Mouse (Mus musculus) hindlimb bud, embryonic 11.5 days (tissue): ENCODE results near the gene Tsku.

Experiments used
- DNase-seq: peaks from one replicate; pipeline ENCODE4 v3.0.0-alpha.2; 2012; ENCODE audit warnings: low read depth, low spot score; ENCODE audit errors: extremely low spot score

Gene Tsku

DNA sequence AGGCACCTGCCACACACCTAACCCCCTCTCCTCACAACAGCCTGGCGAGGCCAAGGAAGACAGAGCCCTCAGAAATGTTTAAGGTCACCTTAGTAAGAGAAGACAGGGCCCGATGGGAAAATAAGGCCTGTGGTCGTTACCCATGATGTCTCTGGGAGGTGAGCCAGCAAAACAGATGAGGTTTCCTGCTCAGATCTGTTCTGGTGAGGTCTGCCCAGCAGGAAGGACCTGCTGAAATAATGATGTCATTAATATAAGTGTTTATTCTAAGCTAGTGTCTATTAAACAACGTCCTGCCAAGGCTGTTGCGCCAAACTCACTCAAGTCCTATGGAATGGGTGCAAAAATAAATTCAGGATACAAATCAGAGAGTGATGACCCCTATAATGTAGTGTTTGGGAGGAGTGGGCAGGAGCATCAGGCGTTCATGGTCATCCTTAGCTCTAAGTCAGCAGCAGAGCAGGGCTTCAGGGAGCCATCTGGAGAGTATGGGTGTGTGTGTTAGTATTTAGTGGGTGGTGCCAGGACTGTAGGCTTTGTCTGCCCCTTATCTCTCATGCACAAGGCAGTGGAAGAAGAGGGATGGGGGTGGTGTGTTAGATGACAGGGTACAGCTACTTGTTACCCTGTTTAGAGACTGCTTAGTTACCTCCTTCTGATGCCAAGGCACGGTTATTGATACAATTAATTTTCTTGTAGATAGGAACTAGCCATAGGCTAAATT, 31.3 kb downstream of the Tsku start:
- no peak for DNase-seq

DNA sequence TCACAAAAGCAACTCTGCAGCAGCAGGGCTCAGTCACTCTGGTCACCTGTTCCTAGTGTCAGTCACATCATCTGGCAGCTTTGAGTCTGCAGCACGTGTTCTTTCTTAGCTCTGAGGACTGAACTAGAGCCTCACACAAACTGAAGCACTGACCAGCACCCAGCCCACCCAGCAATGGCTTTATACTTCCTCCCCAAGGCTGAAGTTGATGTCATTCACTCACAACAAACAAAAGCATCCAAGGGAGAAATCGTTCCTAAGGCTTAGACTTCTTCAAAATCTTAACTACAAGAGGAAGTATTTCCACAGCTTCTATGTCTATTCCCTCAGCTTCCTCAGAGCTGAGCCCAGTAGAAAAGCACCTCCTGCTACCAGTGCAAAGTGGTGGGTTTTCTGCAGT, 32.8 kb downstream of the Tsku start:
- DNase-seq, result no peak

DNA sequence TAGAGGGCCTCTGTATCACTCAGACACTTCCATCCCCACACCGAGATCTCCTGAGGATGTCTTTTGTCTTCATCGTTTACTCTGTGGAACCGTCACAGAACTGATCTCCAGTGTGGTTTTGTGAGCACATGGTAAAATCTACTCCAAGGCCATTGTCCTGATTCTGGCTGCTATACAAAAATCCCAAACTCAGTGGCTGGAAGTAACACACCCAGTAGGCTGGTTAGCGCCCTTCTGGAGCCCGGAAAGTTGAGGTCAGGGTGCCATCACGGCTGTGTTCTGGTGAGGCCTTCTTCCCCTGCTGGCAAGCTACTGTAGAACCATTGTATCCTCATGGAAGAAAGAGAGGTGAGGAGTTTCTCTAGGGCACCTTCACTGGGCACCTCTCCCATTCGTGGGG, 35.1 kb downstream of the Tsku start:
- DNase-seq, result no peak

DNA sequence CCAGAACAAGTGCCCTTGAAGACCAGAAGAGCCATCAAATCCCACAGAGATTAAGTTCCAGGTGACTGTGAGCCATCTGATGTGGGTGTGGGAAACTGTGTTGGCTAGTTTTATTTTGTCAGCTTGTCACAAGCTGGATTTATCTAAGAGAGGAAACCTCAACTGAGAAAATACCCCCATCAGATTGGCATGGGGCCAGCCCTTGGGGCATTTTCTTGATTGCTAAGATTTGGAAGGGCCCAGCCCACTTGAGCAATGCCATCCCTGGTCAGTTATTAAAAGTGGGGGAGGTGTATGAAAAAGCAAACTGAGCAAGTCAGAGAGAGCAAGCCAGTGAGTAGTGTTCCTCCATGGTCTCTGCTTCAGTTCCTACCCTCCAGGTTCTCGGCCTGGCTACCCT, 36.9 kb downstream of the Tsku start:
- DNase-seq, result no peak

DNA sequence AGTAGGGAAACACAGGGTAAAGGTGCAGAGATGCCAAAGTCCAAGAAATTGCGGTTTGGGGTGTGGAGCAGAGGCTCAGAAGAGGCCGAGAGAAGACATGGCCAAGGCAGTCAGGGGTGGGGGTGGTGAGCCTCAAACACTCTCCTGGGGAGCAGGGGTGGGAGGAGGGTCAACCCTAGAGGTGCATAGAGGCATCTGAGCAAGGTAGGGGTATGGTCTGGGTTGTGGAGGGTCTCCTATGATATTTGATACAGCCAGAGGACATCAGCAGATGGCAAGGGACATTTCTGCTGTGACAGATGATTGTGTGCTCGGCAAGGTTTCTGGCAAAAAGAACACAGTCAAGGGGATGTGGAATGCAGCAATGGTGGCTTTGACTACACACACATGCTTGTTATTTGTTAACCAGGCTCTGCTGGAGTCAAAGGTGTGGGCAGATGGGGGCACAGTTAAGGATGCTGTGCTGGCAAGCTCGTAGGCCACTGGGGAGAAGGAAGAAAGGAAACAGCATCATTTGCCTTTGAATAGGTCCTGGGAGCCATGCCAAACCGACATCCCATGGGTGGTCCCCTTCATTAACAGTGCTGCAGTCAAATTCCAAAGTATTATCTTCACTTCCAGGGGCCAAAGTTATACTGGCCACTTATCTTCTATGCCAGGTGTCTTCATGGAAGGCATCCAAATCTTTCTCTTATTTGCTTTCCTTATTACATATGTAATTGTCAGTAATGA, 37.7 kb downstream of the Tsku start:
- DNase-seq, result no peak

DNA sequence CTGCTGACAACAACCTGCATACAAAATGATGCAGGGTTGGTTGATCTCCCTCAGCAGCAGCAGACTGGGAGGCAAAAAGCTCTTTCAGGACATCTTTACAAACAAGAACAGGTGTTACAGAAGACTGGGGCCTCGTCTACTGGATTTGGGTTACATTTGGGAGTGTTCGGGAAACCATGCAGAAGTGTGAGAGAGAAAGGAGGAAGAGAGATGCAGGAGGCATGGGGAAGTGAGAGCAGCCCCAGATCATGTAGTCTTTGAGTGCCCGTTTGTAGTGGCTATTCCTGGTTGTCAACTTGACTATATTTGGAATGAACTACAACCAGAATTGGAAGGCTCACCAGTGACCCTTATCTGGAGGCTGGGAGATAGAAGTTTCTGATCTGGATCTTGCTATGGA, 38.7 kb downstream of the Tsku start:
- no peak for DNase-seq

DNA sequence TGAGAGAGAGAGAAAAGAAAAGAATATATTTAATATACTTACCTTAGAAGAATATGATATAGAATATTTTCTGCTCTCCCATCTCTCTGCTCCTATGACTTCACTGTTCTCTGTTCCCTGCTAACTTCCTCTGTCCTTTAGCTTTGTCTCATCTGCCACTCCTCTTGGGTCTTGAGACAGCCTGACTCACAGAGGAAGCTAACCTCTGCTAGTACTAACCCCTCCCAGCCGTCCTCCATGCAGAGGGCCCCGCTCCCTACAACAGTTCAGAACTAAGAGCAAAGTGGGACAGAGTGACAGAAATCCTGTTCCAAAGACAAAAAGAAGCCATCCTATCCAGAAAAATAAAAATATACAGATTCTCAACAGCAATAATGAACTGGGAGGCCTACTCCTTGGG, 40.0 kb downstream of the Tsku start, which contains the start of gene Acer3:
TSS of gene Acer3 (minus strand) at position 126 of the 400 bp plus-strand sequence.
- no peak for DNase-seq

DNA sequence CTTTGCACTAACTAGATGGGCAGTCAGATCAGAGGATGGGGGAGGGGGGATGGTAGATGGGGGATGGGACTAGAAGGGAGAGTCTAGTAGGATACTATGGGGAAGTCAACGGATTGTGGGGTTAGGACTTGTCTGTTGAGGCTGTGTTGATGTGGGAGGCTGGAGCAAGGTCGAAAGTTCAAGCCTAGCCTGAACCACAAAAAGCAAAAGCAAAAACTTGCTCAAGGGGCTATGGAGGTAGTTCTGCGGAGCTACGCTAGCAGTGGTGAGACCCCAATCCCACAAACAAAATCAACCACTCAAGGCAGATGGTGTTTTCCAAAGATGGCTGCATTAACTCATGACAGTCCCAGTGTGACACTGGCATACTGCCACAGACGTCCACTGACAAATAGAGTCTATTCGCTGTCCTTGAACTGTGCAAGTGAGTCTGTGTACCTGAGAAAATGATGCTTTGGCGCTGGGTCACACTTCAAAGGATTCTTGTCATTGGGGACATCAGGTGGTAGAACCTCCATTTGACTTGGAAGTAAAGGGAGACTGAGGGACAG, 41.0 kb downstream of the Tsku start:
- DNase-seq, result no peak

DNA sequence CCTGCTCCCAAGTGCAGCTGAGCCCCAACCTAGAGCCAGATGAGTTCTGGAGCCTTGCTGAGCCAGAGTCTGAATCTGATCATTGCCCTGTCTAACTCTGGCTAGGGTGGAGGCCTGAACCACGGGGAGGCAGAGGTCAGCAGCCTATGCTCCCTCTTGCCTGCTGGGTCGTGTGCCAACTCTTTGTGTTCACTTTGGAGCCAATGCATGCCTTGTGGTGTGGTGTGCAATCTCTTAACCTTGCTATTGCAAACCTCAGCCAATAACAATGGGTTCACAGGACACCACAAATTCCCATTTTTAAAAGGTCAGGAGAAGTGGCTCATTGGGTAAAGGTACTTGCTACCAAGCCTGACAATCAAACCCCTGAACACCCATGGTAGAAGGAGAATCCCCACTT, 44.6 kb downstream of the Tsku start:
- DNase-seq, result no peak

DNA sequence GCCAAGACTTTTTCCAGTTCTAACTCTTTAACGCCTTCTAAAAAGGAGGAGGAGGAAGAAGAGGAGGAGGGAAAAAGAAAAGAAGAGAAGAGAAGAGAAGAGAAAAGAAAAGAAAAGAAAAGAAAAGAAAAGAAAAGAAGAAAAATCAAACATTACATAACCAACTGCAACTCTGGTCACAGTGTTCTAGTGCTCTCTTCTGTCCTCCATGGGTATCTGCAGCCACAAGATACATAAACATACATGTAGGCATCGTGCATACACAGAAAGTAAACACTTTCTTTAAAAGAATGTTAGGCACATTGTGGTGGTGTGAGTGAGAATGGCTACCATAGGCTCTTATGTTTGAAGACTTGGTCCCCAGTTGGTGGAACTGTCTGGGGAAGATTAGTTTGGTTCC, 46.0 kb downstream of the Tsku start:
- no peak for DNase-seq

DNA sequence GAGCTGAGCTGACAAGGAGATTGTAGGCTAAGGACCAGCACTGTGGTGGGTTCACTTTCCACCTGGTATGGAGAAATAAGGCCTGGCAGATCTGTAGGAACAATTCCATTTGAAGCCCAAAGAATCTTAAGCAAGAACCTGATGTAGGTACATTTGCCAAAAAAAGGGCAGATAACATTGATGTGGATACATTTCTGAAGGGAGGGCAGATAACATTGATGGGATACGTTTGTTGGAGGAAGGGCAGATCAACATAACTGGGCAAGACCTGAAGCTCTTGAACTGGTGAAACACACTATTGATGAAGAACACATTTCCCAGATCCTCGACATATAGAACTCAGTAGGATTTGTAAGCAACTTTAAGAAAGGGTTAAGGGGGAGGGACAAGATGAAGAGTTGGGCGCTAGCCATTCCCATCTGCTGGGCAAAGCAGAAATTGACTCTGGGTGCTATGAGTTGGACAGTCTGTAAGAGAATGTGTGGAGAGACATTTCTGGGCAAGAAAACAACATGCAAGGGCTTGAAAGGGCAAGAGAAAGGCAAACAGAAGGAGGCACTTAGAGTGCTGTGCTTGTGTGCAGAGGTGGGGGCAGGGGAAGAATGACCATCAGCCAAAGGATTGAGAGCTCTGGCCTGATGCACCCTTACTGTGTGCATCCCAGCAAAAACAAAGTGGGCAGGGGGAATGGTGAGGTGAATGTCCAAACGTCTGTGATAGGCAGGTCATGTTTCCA, 48.8 kb downstream of the Tsku start:
- DNase-seq, result no peak

DNA sequence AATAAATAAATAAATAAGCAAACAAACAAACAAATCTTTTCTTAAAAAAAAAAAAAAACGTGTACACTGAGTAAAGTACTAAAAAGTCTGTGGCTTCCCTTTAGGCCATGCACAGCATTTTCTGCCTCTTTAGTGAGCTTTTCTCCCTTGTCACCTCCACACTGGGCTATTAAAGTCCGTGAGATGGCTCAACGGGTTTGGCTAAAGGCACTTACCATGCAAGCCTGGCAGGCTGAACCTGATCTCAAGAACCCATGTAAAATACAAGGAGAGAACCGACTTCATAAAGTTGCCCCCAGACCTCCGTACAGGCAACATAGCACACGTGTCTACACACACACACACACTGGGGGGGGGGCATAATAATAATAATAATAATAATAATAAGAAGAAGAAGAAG, 50.9 kb downstream of the Tsku start:
- DNase-seq, result no peak

DNA sequence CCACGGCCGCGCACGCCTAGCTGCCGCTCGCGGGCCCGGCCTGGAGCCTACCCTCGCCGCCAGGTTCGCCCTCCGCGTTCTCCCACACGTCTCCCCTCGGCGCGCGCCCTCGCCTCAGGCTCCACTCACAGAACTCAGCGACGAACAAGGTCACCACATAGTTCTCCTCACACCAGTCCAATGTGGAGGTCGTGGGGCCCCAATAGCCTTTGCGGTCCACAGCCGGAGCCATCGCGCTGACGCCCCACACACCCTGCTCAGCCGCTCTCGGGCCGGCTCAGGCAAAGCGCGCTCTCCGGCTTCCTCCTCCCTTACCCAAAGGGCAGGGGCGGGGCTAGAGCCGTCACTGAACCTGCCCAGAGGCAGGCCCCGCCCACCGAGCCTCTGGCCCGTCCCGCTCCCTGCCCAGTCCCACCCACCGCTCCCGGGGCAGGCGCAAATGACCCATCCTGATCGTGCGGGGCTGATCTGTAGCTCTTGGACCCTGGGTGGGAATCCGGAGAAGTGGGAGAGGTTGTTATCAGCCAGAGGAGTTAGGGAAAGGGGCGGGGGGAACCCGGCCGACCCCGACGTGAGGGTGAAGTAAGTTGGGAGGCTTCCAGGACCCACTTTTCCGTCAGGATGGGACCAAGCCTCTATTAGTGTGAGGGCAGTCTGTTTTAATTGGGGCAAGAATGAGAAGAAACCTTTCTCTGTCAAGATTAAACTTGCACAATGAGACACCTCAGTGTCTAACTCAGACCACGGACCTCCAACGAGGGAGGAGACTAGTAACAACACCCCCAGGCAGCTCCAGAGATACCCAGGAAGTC, 51.7 kb downstream of the Tsku start:
- DNase-seq, result peak; percentile 66

DNA sequence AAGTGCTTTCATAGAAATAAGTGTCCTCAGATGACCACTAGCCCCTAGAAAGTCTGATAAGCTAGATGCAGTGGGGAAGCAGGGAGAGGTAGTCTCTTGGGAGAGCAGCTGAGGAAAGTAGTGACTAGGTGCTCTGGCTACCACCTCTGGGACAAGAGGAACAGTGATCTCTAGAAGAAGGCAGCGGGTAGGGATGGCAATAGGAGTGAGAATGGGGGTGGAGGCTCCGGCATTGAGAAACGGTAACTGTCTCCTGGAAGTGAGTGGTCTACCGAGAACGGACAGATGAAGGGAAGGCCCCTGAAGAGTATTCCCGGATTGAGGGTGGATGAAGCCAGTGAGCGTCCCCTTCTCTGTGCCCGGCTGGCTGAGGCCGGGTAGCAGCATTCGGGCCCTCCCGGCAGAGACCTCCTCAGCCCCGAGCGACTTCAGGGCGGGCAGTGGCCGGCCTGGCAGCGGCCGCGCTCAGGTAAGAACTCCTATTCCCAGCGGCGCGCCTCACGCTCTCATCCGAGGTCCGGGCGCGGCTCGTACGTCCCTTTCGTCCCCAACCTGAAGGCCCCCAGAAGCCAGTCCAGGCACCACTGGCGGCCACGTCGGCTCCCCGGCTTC, 52.4 kb downstream of the Tsku start:
- DNase-seq, result no peak

DNA sequence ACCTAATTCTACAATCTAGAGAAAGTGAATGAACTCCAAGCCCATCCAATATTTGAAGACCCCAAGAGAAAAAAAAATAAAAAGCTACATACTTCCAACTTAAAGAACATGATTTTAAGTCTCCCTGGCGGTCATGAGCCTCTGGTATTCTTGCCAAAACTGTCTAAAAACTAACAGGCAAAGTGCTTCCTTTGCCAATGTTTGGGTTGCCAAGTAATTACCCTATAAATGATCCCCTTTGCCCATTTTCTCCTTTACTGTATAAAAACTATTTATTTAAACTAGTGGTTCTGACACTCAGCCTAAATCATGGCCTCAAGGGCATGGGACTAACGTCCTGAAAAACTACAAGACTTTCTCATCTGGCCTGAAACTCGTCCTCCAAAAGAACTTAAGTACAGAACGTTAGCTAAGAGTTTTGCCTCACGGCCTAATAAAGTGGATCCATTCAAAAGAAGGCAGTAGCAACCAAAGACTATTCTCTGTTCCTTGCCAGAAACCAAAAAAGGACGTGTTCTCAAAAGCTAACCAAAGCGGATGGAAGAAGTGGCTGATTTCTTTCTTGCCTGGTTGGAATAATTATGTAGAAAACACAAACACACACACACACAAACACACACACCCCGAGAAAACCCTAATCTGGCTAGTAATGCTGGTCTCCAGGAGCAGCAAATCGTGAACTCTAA, 53.1 kb downstream of the Tsku start:
- DNase-seq, result no peak

DNA sequence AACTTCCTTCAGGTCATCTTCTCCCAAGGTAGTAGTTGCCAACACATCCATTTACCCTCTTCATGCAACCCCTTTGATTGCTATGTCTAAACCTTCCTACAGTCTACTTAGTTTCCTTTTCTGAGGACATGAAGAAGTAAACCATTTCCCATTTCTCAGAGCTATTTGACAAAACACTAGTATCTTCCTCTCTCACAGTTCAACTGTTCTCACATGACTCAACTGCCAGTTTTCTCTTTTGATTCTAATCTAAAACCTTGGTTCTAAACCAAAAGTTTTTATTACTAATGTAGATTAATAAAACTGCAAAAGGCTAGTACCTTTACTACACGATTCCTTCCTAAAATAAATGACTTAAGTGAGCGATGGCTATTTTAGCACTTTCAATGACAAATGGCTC, 53.7 kb downstream of the Tsku start:
- no peak for DNase-seq
